Mouse (Mus musculus): ENCODE measurements at regions not wholly inside any gene's neighbourhood (a gene's known extent, or its start where the extent isn't known, plus 50 kb on each side); places are given as distances from the start of the nearest gene placed in this dataset.

DNA sequence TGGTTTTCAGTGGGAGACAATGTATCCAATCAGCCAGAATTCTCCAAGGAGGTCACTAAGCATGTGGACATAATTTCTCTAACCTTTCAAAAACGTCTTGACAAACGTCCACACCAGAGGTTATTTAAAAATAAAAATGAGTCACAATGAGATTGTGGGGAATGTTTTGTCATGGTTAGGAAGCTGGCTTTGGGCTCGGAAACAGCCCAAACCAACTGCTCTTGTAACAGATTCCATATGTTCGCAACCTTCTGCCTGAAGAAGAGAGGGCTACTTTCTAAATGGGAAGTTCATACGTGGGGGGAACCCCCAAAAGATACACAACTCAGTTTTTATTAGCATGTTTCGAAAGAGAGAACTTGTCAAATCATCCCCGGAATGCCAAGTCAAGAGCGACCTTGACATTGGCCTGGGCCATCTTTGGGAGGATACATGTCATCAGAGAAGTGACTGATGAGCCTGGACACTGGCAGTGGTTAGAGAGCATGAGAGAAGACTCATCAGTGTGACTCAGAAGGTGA lies 111.6 kb upstream of the Pik3r1 start:
- in situ Hi-C loops (cut with MboI; ENCODE audit: unreplicated experiment in 2 of 2) = no loop called here

DNA sequence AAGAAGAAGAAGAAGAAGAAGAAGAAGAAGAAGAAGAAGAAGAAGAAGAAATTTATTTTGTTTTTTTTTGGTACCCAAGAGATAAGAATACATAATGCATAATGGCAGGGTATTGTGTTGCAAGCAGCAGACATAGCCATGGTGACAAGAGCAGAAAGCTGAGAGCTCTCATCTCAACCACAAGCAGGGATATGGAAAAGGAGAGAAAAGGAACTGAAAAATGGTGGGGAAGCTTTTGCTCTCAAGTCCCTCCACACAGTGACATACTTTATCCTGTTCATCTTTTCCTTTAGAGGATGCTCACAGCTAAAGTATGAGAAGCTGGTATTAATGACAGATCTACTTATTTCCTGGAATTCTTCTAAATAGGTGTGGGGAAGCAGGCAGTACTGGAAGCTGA lies 115.2 kb upstream of the Pik3r1 start:
- in situ Hi-C loops (cut with MboI; ENCODE audit: unreplicated experiment in 2 of 2) = no loop called here

DNA sequence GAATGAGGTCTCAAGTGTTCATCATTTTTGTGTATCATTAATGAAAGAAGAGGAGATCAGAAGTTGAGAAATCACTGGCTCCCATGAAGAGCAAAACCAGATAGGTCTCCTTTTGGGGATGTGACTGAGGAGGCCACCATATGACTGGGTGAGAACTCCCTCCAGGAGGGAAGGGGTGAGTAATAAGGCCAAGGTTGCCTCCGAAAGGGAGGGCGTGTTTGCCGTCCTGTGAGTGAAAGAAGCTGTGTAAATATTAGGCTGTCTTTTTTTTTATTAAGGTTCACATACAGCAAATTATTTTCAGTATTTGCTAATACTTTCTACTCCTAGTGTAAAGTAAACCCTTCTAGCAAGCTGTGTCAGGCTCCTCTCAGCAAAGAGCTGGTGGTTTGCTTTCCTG lies 116.7 kb upstream of the Pik3r1 start:
- in situ Hi-C loops (cut with MboI; ENCODE audit: unreplicated experiment in 2 of 2) = no loop called here

DNA sequence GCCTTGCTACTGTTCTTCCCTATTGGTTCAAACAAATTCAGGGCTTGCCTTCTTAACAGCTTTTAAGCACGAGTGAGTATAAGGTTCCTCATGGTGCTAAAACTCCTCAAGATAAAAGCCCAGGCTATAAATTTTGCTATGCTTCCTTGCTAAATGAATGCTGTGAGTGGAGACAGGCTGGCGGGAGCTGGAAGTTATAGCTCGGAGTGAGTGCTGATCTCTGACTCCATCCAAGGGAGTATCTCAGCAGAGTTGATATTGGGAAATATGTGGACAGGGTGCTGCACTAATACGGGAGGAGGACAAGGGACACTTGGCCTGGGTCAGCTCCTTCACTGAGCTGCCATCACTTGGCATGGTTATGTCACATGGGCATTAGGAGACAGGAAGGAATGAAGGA lies 123.5 kb upstream of the Pik3r1 start:
- in situ Hi-C loops (cut with MboI; ENCODE audit: unreplicated experiment in 2 of 2) = no loop called here

DNA sequence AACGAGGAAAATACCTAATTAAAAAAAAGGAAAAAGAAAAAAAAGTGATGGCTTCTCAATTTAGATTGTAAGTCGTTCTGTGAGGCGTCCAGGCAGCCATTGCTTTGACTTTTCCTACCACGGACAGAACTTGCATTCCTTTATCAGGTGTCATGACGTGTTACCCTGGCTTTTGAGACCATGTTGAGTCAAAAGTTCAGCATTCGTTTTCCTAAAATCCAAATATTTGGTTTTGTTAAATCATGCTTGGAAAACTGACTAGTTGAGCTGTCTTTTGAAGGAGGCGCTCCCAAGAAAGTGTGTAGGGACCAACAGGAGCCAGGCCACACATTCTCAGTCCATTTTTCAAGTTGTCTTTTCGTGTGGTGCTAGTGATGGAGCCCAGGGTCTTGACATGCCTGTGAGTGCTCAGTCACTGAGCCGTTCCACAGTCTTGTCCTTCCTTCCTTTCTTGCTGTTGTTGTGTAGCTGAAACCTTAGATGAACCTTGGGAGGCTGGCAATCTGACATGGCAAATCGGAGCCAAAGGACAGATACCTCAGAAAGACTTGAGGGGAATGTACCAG lies 125.1 kb upstream of the Pik3r1 start:
- in situ Hi-C loops (cut with MboI; ENCODE audit: unreplicated experiment in 2 of 2) = no loop called here

DNA sequence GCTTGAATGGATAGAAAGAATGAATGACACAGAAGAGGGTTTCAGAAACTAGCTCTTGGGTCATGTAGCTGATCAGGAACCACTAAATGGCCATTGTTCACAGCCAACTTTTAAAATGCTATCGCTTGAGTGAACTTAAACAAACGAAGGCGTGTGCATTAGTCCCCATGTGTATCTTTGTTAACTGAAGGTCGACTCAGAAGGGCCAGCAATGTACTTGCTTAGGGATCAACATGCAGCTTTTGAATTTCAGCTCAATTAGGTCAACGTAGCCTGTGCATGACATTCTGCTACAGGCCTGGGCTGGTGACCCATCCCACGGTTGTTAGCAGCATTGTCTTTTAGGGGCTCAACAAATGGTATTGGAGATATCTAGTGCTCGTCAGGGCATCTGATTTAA lies 127.1 kb upstream of the Pik3r1 start:
- in situ Hi-C loops (cut with MboI; ENCODE audit: unreplicated experiment in 2 of 2) = no loop called here

DNA sequence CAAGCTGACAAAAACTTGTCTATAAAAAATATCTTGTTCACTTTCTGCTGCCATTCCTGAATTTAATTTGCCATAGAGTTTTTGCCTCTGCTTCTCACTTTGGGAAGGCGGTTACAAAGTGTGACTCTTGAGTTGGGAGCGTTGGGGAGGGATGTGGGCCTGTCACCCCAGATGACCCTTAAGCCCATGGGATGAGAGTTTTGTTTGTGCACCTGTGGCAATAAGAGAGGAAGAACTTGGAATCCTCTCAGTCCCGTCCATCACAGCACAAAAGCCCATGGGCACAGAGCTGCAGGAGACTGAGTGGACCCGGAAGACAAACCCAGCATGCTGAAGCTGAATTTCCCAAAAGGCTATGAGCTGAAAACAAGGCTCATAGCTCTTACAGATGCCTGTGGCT lies 127.7 kb upstream of the Pik3r1 start:
- in situ Hi-C loops (cut with MboI; ENCODE audit: unreplicated experiment in 2 of 2) = no loop called here

DNA sequence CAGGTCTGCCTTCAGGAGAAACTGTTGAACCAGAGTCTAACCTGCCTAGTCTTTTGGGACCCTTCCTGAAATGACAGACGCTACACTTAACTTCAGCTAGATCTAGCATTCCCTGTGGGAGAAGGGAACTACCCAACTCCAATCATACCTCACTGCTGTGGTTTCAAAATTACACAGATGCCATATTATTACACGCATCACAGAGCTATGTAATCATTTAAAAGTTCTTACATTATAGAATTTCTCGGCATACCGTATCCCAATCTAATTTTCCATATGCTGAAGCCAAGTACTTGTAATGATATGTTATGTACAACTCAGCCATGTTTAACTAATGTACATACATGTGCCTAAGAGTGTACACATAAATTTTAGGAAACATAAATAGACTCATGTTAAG lies 128.9 kb upstream of the Pik3r1 start:
- in situ Hi-C loops (cut with MboI; ENCODE audit: unreplicated experiment in 2 of 2) = no loop called here

DNA sequence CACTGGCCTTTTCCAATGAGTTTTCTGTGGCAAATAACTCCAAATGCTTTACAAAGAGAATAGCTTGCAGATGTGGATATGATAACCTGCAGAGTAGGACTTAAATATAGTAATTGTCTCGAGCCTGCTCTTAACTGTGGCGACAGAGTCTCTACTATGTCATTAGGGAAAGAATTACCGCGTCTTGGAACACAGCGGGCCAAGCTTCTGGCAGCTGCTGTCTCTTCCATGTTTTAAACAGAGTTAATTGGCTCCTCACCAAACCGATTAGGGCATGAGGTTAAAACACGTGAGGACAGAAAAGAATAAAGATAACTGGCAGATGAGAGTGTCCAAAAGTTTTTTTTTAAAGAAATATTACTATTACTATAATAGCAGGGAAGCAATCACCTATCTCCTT lies 134.2 kb upstream of the Pik3r1 start:
- in situ Hi-C loops (cut with MboI; ENCODE audit: unreplicated experiment in 2 of 2) = no loop called here

DNA sequence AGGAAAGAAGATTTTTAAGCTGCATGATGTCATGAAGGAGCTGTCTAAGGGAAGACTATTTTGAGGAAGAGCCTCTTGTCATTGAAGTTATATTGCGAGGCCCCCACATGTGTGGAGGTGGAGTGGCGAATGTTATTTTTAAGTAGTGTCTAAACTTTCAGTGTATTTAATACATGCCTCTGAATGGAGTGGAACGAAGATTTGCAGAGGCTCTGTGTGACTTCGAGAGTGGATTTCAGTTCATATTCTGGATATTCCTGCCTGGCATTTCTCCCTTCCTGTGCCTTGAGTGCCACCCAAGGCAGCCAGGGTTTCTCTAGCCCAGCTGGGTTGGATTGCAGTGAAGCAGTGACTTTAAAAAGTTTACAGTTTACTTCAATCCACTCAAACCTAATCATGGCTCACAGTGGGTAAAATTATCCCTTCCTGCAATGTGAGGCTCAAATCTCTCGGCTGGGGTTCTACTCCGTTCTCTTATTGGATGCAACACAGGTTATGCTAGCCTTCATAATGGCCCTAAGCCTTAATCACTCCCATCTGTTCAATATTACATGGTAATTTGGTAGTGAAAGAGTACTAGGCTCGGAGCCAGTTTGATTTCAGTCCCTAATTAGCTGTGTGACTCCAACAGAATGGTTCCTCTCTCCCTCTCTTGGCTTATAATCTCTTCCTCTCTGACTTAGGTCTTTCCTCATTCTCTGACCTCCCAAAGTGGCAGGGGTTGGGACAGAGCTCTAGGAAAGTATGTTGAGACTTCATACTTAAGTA lies 138.1 kb upstream of the Pik3r1 start:
- in situ Hi-C loops (cut with MboI; ENCODE audit: unreplicated experiment in 2 of 2) = no loop called here

DNA sequence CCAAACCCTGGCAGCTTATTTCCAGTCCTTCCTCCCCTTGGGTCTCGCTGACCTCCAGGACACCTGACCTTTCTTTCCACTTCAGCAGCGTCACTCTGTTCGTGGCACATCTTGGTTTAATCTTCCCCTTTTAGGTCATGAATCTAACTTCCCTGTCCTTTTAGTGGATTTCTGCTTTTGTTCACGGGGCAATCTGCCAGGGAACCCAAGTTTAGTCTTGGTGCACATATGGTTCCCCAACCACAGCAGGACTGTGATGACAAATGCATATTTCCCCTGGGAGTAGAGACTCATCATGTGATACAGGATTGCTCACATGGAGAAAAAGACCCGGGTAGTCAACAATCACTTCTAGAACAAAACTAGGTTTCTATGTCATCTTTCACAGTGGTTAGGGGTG lies 141.0 kb upstream of the Pik3r1 start:
- in situ Hi-C loops (cut with MboI; ENCODE audit: unreplicated experiment in 2 of 2) = no loop called here

DNA sequence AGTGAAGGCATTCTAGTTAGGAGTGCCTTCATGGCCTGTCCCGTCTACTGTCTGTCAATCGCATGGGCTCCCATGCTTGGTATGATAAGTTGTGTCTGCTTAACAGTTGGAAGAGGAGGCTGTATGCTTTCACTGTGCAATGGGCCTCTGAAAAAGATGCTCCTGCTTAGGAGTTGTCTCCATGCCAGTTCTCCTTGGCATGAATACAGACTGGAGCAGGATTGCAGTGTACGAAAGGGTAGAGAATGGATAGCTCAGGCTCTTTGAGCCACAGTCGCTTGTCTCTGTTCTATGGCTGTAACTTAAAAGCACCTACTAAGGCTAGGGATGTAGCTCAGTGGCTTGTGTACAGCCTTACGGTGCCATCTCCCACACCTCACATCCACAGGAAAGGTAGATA lies 142.7 kb upstream of the Pik3r1 start:
- in situ Hi-C loops (cut with MboI; ENCODE audit: unreplicated experiment in 2 of 2) = no loop called here

DNA sequence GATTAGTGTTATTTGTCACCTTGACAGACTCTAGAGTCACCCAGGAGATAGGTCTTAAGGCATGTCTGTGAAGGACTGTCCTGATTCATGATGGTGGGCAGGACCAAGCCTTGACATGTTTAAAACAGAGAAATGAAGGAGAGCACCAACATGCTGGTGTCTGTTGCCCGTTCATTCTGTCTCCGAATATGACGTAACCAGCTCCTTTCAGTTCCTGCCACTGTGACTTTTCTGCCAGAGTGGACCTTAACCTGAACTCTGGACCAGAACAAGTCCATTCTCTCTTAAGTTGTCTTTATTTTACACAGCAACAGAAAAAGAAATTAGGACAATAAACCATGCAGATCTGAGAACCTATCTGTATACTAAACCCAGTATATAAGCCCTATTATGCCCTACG lies 146.1 kb upstream of the Pik3r1 start:
- in situ Hi-C loops (cut with MboI; ENCODE audit: unreplicated experiment in 2 of 2) = no loop called here

DNA sequence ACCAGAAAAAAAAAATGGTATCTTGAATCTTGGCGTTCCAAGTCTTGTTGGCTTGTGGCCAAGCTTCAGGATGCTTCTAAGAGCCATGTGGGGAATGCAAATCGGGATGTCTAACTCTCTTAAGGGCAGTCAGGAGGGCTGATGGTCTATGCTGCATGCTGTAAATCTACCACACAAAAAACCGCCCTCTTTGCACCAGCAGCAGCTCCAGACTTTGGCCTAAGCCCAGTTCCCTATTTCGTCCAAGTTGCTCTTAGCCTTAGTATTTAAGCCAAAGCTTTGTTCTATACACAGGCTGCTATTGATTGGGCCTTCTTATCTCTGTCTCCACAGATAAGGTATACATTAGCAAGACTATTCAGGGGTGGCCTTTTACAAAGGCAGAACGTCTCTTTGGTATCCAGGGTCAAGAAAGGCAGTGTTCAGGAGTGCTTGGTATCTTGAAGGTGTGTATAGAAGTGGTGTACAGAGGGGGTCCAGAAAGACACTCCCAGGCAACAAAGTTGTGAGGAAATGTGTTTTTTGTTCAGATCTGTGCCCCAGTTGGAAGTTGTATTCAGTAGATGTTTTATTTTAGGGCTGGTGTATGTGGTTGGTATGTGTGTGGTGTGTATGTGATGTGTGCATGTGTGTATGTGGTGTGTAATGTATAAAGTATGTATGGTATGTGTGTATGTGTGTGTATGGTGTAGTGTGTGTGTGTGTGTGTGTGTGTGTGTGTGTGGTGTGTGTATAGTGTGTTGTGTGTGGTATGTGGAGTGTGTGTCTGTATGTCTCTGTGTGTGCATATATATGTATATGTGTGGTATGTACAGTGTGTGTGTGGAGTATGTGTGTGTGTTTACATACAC lies 146.9 kb upstream of the Pik3r1 start:
- in situ Hi-C loops (cut with MboI; ENCODE audit: unreplicated experiment in 2 of 2) = no loop called here

DNA sequence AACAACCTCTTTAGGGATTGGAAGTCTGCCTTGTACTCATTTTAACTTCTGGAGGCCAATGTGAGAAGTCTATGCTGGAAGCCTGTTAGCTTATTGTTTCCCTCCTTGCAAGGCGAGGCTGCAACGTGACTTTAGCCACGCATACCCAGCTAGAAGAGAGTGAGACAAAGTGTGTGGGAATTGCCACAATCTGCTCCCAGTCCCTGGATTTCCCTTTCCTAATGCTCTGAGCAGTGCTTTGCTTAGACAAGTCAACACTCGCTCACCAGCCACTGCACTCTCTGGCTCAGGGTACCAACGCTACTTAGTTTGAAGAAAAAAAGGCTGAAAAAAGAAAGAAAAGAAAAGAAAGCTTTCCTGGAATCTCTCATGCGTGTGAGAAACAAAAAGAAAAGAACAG lies 147.5 kb upstream of the Pik3r1 start:
- in situ Hi-C loops (cut with MboI; ENCODE audit: unreplicated experiment in 2 of 2) = no loop called here

DNA sequence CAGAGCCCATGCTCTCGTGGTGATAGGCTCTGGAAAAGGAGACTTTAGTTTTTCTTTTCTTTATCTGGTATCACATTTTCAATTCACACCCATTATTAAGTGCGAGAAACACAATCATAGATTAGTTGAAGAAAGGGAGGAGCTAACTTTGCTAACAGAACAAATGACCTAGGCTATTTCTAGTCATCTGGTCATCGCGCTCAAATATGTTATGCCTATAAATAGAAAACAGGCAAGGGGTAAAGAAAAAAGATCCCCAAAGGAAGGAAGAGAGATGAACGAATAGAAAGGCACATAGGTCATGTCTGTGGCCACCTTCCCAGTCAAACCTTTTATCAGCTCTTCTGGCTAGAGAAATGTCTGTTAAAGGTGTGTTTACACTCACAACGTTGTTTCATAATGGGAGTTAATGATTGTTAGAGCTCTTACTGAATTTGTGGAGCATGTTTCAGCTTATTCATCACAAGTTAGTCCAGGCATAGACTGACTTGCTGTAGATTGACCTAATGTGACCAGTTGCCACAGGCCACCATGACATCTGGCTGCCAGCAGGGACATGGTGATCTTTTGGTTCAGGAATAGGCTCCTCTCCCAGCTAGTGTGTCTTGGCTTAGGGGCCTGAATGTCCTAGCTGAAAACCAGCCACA lies 148.1 kb upstream of the Pik3r1 start:
- in situ Hi-C loops (cut with MboI; ENCODE audit: unreplicated experiment in 2 of 2) = no loop called here

DNA sequence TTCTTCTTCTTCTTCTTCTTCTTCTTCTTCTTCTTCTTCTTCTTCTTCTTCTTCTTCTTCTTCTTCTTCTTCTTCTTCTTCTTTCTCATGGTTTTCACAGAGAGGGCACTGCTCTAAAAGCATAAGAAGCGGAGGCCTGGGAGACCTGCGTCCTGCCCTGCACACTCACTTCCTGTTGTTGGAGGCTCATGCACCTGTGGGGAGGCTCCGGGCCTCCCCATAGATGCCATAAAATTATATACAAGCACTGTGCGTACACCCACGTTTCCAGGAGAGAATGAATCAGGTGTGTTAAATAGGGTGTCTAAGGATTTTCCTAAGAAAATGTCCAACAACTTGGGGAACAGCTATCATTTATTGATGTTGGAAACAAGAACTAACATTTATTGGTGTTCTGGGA lies 148.9 kb upstream of the Pik3r1 start:
- in situ Hi-C loops (cut with MboI; ENCODE audit: unreplicated experiment in 2 of 2) = no loop called here

DNA sequence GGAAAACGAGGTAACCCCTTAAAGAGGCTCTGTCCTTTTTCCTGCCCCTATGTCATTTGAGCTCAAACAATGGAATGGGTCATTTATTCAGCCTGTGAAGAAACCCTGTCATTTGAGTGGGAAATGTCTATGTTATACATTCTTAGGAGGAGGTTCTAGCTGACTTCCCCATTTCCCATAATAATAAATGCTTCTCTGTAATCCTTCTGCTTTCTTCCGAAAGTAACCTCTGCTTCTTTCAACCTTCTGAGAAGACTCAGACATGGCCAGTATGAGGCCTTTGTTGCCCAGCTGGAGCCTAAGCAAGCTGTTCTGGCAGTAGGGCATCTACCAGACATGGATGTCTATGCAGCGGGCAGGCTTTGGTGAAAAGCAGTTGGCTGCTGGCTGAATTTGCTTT lies 150.2 kb upstream of the Pik3r1 start:
- in situ Hi-C loops (cut with MboI; ENCODE audit: unreplicated experiment in 2 of 2) = no loop called here

DNA sequence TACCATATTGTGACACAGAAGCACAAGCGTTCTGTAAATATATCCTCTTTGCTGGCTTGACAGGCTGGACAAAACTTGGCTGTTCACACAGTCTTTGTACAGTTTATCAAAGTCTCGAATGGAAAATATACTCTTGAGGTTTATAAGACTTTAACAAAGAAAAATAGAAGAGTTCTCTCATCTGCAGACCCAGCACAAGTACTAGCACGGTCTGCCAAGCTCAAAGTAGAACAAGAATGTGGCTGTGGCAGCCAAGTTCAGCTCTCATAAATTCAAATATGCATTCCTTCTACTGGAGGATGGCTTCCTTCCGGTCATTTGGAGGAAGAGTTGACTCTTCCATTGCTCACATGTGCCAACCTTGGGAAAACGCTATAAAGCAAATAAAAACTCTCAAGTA lies 151.2 kb upstream of the Pik3r1 start:
- in situ Hi-C loops (cut with MboI; ENCODE audit: unreplicated experiment in 2 of 2) = no loop called here

DNA sequence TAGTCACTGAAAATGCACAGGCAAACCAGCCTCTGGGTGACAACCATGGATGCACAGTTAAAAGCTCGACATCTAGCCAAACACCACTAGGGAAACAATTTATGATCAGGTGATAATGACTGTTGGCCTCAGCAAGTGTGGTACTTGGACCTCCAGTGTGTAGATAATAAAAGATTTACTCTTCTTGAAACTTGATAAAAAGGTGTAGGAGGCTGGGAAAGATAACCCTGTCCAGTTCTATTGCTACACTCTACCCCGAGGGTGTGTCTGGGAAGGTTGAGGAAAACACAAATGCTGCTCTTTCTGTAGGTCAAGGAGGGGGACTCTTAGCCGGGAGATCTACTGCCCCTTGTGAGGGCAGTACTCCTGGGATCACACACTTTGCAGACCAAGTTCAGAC lies 152.4 kb upstream of the Pik3r1 start:
- in situ Hi-C loops (cut with MboI; ENCODE audit: unreplicated experiment in 2 of 2) = no loop called here

DNA sequence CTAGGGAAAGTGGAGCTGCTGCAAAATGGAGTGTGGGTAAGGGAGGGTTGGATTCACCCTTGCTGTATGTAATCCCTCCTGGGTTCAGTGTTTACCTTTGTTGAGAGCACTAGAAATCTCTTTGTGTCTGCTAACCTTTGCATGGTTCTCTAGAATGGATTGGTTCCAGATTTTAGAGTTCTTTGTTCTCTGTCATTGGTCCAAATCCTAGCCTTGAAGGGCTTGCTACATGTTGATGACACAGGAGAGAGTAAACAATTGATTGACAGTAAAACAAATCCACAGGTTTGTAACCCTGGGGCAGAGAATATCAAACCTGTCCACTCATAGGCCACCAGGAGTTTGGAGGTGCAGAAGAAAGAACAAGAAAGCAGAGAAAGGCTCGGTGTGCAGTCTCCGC lies 156.6 kb upstream of the Pik3r1 start:
- in situ Hi-C loops (cut with MboI; ENCODE audit: unreplicated experiment in 2 of 2) = no loop called here
